Mouse (Mus musculus) thymus, postnatal 36 days (tissue): ENCODE results near the gene Gm20662.

Experiments
- DNase-seq, 2 experiments: peaks; one replicate each; pipeline ENCODE4 v3.0.0; 2022; ENCODE audit warnings: mixed read lengths in 2 of 2

Gene Gm20662

DNA sequence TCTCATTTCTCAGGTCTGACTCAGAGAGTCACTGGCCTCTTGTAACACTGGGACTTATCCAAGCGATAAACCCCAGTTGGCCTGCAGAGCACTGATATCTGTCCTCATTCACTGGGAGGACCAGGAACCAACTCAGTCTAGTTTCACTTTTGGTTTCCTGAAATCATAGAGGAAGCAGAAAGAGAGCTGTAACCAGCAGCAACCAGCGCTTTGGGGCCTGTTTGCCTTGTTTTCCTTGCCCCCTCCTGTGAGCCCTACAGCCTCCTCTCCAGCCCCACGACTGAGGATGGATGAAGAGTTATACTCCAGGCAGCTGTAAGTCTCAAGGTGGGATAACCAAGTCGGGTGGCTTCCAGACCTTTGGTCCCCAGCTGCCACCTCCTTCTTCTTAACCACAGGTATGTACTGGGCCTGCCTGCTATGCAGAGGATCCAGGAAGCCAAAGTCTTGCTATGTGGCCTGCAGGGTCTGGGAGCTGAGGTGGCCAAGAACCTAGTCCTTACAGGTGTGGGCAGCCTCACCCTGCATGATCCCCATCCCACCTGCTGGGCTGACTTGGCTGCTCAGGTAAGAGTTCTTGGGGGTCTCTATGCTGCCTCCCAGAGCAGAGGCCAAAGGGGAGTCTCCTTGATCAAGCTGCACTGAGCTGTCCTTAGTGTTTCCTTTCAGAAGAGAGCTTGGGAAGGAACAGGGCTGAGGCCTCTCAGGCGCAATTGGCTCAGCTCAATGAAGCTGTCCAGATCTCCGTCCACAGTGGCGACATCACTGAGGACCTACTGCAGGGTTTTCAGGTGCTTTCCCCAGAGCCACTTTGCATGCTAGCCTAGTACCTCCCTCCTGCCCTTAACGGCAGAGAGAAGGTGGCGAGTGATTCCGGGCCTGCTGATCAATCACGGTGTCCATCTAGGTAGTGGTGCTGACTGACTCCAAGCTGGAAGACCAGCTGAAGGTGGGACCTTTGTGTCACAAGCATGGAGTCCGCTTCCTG, 20.5 kb upstream of the Gm20662 start, which contains the start of gene Uba7:
Gene Uba7, plus strand, starts transcription at position 107 of the 988 bp plus-strand sequence.
- peak; percentile 41 to 51 for DNase-seq

DNA sequence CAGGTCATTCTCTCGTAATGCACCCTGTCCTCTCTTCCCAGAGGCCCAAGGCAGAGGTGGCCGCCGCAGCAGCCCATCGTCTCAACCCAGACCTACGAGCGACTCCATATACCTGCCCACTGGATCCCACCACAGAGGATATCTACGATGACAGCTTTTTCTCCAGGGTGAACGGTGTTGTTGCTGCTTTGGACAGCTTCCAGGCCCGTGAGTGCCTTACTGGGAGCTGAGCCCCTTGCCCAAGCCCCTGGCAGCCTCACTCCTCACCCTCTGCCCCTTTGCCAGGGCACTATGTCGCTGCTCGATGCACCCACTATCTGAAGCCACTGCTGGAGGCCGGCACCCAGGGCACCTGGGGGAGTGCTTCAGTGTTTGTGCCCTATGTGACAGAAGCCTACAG, 17.3 kb upstream of the Gm20662 start:
- DNase-seq = no peak

DNA sequence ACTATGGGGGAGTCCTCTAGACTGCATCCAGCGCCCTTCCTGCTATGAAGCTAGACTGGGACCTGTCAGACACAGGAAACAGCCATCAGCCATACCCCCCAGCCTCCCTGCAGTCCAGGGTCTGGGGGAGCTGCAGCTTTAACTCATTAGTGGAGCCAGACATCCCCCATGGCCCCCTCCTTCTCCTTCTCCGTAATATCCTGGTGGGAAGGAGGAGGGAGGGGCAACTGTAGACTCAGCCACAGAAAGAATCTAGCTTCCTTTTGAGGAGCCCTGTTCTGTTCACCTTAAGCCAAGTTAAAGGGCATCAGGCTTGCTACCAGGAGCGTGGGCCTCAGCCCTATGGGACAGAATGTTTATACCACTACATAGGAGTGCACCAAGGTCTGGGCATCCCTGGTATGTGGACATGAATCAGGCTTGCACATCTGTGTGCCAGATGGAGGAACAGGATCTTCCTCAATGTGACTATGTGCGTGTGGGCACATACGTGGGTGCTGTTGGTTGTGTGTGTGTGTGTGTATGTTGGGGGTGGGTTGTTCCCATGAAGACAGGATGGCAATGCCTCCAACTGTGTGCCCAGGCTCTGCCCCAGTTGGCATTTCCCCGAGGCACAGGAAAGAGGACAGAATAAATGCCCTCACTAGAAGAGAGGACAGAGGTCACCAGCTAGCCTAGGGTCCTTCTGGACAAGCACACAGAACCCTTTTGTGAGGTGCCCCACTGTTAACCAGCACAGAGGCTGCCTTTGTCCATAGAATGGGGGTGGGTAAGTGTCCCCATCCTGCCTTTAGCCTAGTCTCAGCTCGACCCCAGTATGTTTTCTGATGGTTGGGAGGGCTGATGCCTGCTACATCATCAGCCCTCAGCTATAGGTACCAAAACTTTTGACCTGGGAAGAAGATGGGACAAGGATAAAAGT, 14.2 kb upstream of the Gm20662 start:
- no peak for DNase-seq

DNA sequence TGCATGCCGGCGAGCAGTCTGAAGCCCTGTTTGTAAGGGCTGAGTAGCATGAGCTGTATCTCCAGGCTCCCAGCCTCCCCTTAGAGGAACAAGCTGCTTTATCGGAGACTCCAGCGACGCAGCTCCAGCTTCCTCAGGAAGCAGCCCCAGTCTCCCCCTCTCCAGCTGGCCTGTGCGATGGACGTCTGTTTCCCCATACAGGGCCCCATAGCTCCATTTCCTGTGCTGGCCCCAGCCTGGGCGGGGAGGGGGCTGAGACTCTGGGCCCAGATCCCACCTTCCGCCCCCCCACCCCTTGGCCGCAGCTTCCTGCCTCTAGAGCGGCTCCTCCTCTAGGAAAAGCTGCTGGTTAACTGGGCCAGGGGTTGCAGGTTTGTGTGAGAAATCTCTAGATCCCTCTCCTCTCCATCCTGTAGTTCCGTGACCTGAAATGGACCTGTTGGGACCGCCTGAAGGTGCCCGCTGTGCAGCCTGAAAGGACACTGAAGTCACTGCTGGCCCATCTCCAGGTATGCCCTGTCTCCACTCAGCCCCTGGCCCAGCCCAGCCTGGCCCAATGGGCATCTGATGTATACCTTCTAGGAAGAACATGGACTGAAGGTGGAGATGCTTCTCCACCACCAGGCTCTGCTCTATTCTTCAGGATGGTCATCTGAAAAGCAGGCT, 13.3 kb upstream of the Gm20662 start, which contains the start of gene Gm20661:
Gene Gm20661, plus strand, starts transcription at position 378 of the 666 bp plus-strand sequence.
- peak; percentile 61 to 79 for DNase-seq

DNA sequence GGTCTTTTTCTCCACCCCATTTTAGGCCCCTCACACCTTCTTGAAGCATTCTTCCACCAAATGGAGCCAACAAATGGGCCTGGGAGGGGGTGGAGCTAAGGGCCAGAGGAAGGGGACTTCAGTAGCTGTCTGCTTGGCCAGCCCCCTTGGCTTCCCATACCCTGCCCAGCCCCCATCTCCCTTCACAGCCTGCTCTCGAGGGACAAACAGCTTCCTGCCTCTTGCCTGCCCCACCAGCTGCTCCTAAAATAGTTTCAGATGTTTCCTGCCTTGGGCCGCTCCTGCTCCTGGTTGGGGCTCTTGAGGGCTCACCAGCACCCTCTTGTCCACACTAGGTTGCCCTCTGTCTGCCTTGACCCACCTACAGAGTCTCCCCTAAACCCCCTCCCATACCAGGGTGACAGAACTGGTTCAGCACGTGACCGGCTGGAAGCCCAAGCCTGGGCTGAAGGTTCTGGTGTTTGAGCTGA, 12.7 kb upstream of the Gm20662 start:
- DNase-seq = peak in 1 of 2 experiments; percentile 62

DNA sequence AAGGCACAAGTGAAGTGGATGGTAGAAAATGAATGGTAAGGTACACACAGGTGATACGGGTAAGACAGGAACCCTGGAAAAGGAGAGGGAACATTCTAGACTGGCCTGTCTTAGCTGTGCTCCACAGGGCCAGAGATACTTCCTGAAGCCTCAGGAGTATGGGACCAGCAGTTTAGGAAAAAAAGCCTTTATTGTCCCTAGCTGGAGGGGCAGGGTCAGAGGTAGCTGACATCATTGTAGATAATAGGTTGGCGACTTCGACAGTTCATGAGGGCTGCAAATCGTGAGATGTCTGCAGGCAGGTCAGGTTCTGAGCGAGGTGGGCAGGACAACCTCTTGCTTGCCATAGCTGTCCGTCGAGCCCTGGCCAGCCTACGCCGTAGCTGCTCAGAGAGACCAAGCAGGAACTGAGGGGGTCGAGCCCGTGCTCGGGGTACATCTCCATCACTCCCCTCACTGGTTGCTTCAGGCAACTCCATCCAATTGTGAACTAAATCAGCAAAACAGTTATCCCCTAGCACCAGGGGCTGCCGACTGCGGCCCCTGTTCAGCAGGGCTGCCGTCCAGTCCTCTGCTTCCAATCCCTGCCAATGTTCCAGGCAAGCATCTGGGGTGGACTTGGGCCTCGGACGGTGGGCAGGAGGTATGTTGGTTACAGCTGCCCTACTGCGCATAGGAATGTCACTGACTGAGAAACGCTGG, 11.9 kb upstream of the Gm20662 start:
- no peak for DNase-seq

DNA sequence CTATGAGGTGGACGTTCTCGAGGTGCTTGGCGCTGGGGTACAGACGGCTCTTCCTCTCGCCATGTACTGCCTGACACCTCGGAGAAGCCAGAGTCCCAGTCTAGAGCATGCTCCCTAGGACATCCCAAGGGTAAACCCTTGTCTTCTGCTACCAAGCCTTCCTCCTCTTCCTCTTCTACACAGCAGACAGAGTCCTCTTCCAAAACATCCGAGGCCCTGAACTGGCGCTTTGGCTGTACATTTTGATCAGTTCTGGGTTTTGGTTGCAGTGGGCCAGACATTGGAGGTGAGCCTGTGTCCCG, 11.4 kb upstream of the Gm20662 start:
- no peak for DNase-seq

DNA sequence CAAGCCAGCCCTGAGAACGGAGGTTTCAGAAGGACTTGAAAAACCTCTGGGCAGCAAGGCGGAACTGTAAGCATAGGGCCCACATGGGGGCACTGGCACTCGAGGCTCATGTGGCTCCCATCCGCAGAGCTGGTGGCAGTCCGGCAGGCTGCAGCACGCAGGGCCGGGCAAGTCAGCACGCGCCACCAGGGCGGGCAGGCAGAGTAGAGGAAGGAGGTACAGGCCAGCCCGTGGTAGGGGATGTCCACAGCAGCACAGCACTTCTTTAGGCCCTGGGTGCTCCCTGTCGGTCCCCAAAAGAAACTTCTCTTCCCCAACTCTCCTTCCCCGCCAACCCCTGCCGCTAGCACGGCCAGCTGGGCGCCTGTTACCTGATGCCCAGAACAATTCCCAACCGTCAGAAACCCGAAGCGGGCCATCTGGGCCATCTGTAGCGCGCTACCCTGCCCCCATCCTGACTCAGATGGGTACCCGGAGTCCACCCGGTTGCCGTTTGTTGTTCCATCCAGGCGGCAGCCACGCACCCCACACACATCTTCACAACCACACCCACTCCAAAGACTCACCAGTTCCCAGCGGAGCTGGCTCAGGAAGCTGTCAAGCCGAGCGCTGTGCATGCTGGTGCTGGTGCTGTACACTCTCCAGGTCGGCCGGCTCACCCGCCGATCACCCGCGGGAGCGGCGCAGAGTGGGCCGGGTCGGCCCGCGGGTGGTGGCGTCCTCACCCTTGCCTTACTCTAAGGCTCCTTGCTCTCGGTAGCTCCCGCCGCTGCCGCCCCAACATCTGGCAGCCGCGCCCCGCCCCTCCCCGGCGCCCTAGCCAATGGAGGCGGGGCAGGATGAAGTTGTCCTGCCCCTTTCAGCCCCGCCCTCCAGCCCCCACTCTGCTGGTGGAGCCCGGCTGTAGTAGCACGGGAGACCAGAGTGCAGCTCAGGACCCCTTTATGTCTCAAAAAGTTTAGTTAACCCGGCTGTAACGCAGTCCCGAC, 10.7 kb upstream of the Gm20662 start, which contains the start of gene Inka1:
Gene Inka1, minus strand, starts transcription at position 749 of the 989 bp plus-strand sequence.
- DNase-seq = peak; percentile 93 to 95

DNA sequence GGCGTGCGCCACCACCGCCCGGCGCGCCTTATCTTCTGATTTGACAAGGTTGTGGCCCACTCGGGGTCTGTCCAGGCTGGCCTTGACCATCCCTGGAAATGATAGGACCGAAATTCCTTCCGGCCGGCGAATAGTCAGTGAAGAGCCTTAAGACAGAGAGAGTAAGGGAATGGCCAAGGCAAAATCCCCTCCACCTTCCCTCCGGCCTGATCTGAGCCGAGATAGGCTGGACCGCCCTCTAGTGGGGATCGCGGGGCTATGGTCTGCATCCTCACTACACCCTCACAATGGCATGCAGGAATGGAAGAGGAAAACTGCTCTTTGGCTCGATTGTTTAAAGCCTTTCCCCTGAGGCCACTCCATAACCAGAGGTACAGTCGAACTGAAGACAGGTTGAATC, 9.8 kb upstream of the Gm20662 start:
- peak; percentile 79 to 80 for DNase-seq

DNA sequence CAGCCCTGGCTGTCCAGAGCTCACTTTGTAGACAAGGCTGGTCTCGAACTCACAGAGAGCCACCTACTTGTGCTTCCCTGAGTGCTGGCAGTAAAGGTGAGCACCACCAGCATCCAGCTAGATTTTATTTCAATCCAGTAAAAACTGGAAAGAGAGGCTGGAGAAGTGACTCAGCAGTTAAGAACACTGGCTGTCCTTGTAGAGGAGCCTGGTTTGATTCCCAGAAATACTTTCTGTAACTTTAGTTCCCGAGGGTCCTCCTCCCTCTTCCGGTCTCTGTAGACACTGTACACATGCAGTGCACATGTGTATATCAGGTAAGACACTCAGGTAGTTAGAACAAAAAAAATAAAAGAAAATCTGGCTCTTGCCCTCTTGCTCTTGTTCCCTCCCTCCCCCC, 8.2 kb upstream of the Gm20662 start:
- DNase-seq = no peak

DNA sequence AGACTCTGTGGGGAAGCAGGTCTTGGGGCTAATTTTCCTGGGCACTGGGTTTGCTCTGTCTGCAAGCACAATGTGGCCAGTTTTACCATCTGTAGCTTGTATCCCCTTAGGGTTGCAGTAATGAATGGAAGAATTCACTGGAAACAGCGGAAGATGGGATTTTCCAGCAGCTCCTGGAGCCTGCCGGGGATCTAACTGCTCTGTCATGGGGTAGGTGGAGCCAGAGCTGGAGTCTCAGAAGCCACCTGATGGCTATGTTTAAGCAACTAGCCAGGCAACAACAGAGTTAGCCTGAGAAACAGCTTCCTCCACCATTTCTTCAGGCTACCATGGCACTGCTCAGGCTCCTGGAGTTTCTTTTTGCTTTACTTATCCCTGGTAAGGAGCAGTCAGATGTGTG, 4.0 kb upstream of the Gm20662 start, which contains the start of gene Cdhr4:
Gene Cdhr4, plus strand, starts transcription at position 301 of the 400 bp plus-strand sequence.
- no peak for DNase-seq

DNA sequence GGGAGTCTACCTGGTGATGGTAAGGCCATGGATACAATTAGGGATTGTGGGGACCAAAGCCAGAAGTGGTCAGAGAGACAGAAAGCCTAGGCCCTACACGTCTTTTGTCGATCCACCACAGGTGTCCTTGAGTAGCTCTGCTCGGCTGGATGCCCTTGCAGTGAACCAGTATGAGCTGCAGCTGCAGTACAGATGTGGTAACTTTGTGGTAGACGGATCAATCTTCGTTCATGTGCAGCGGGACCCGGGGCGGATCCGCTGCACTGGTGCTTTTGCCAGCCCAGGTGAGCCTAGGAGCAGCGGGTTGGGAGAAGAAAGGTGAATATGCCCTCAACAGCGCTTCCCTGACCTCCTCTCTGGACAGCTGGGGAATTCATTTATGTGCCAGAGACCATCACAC, 3.1 kb upstream of the Gm20662 start:
- peak; percentile 38 to 50 for DNase-seq

DNA sequence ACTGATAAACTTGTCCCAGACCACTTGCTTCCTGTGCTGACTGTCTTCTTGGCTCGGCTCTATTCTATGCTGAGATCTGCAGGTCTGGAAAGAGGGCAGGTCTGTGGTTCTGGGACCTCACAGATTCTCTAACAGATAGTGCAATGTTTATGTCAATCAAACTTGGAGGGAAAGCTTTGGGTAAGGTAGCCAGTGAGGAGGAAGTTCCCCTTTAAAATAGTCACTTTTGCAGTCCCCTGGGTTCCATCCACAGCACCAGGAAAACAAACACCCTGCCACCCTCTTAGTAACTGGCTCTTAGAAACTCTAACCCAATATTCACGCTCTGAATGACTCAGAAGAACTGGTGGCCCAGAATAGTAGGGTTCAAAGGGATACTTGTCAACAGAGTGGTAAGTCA, 1.7 kb upstream of the Gm20662 start:
- no peak for DNase-seq

DNA sequence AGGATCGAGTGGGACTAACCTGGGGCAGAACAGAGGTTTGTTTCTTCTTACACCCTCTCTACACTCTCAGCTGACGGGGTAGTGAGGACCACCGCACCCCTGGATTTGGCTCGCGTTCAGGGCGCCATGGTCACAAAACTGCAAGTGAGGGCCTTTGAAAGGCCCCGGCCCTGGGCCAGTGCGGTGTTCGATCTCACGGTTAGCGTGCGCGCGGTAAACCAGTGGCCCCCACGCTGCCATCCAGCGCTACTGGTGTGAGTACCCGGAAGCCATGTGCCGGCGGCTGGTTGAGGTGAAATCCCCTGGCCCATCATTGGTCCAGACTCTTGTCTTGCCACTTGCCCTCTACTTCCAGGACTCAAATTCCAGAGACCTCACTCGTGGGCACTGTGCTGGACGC, 636 bp upstream of the Gm20662 start:
- DNase-seq = no peak

DNA sequence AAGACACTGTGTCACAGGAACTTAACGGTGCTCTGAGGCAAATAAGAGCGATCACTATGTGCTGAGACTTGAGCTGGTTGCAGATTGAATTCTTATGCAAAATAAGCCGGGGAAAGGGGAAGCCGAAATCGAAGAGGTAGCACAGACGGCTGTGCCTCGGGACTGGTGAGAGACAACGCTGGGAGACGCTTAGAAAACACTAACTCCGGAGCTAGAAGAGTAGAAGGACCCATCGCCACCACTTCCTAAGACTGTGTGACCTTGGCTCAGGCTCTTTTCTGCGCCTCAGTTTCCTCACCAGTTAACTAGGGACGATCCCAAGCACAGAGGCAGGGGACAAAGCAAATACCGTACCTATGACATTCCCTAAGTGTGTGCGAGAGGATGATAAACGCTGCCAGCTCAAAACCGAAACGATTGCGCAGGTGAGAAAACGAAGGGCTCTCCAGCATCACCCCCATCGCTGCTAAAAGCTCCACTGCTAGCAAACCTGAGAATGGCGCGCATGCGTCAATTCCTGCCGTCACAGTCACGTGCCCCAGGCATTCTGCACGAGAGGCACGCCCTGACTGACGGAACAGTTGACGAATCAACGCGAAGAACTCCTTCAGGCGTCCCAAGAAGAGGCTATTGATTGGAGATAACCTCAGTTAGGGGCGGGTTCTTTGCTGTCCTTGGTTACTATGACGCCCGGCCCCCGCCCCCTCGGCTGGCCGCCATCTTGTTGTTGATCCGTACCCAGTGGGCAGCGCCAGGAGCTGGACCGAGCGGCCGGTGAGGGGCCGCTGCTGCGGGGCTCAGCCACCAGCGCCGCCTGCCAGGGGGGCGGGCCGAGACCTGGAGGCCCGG, 6.0 kb downstream of the Gm20662 start, which contains the start of gene Ip6k1:
Gene Ip6k1, plus strand, starts transcription at position 580 of the 849 bp plus-strand sequence.
- DNase-seq = peak; percentile 99

DNA sequence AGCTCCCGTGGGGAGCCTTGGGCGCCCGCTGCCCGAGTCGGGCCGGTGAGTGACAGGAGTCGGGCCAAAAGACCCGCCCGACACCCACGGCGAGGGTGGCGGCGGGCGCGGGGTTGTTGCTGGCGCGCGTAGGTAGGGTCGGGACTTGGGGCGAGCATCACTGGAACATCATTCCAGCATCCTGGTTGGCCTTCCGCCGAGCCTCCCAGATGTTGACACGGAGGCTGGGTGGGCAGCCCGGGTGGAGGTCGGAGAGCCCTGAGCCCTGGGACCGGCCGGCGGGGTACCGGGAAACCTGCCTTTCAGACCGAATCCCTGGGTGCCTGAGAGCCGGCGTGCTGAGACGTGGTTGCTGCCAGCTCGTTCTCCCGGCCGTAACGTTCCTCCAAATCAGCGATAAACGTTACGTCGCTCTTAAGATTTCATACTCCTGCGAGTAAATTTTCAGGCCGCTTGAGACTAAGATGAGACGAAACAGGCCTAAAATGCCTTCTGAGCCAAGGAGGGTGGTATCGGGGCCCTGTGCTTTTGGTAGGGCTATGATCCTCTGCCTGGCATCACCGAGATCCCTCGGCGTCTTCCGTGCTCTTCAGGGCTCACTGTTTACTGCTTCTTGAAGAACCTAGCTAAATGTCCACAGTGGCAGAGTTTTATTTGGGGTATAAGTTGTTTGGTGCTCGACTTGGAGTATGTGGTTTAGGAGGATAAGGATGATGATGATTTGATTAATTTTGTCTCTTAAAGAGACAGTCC, 6.8 kb downstream of the Gm20662 start:
- no peak for DNase-seq

DNA sequence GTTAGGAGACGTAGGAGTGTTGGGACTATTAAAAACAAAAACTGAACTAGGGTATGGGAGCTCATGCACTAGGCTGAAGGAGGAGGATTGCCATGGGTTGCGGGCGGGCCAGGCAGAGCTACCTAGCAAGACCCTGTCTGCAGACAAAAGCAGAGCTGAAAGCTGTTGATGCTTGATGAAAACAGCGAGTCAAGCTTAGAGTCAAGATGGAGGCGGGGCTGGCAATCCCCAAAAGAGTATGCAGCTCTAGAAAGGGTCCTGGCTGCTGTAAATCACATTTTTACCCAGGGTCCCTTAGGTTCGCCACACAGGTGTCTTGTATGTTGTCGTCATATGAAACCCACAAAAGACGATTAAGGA, 7.4 kb downstream of the Gm20662 start:
- peak; percentile 45 to 56 for DNase-seq

DNA sequence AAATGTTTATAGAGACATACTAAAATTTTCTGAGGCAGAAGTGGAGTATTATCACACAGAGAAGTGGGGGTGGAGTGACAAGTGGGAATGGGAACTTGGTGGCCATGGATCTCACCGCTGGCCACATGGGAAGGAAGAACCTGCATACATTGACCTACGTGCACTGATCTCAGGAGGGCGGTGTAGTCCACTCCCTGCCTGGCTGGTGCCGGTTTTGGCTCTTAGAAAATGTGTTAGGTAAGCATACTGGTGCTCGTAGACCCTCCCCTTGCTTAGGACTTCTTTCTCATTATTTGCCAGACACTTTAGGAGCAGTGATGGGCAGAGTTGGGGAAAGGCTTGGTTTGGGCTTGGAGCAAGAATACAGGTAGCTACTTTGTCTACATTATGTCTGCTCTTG, 11.9 kb downstream of the Gm20662 start:
- DNase-seq = no peak

DNA sequence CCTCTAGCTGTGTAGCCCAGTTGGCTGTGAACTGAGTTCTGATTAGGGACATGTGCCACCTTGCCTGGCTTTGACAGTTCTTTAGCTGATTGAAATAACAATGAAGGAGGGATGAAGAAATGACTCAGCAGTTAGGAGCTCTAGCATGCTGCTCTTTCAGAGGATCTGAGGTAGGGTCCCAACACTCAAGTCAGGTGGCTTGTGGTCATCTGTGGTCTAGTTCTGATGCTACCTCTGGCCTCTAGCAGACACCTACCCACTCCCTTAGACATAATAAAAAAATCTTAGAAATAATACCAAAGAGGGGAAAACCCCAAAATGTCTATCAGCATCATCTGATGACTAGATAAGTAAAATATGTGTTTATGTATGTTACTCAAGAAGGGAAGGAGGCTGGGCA, 14.2 kb downstream of the Gm20662 start:
- DNase-seq = no peak
